In genomic region chr19:43674730-43675524, GRCm38 (mm10) we compare ENCODE assay signal across 8 mouse cellular contexts. TPM values are rescaled to one million over a fixed set of nuclear protein-coding genes. Genes with fewer than 3 reads are reported as not detected.
DNase-seq lines count a peak whose midpoint lies in the region; ATAC-seq lines count a peak whose summit lies in the region.

TSS of gene Slc25a28 (minus strand) at chr19:43674881.

- peak; percentile 100 for DNase-seq in MEL-GATA-1-ER (ENCODE audit: extremely low read depth, low read depth)
- peak; percentile 99 for DNase-seq in cerebellum, adult 8-10 months
- DNase-seq in forelimb bud, embryonic 11.5 days (ENCODE audit: low read depth, low spot score): peak; percentile 99
- DNase-seq in layer of hippocampus, adult 9-10 months (ENCODE audit: low spot score): peak; percentile 99
- DNase-seq in ovary, postnatal 10 days (ENCODE audit: low spot score): peak; percentile 92
- peak; percentile 98 to 99 for DNase-seq in thymus, postnatal 10 days (ENCODE audit: low spot score in 2 of 2)

- WGBS in lung, embryonic 16.5 days: under 1% methylated on average over 78 of the region's 79 CpGs

- no peaks in the 10 kb centered on the region for H3K27me3 ChIP-seq in lung, embryonic 16.5 days (ENCODE audit: control insufficient read depth, insufficient read depth, low read depth, low read length)

- peak within 1 kb of the TSS; percentile 89 for H3K9ac ChIP-seq in lung, embryonic 16.5 days (ENCODE audit: low read length)

- peak within 1 kb of the TSS; percentile 89 for H3K4me2 ChIP-seq in lung, embryonic 16.5 days (ENCODE audit: low read depth, low read length)

- peak within 1 kb of the TSS; percentile 99 for H3K27ac ChIP-seq in lung, embryonic 16.5 days (ENCODE audit: low read length)

- peak within 1 kb of the TSS; percentile 83 for H3K4me3 ChIP-seq in lung, embryonic 16.5 days (ENCODE audit: low read length)

- no peaks in the 10 kb centered on the region for H3K36me3 ChIP-seq in lung, embryonic 16.5 days (ENCODE audit: control insufficient read depth, insufficient read depth, low read length)

- peak; percentile 80 to 88 for ATAC-seq in hematopoietic stem cell, adult 5-6 weeks (replicated peaks in 1 of 2; ENCODE audit: insufficient read depth in 1 of 2, low FRiP score in 2 of 2, low TSS enrichment in 1 of 2, low read depth in 1 of 2, poor library complexity in 2 of 2, severe bottlenecking in 2 of 2)
- peak; percentile 97 for ATAC-seq in lung, embryonic 16.5 days (ENCODE audit: low read depth)

- H3K9me3 ChIP-seq in lung, embryonic 16.5 days (ENCODE audit: control insufficient read depth, low read length): no peaks in the 10 kb centered on the region

- H3K4me1 ChIP-seq in lung, embryonic 16.5 days (replicated peaks; ENCODE audit: control insufficient read depth, insufficient read depth, low read length): peaks cover 14% of the 10 kb centered on the region

RNA-seq across cellular contexts. Expression of gene Slc25a28, which starts in this region (rescaled TPM):
- 44.4 and 47.1 TPM in 2 replicates for total RNA-seq in hematopoietic stem cell, adult 5-6 weeks (2017)
- 9.1 and 12.2 TPM in 2 replicates for polyA plus RNA-seq in lung, embryonic 16.5 days (2015; fragmentation: Nextera tagmentation; extraction: Ambion mirVana)

Comparison
In these comparisons a context has a peak if more than half of its experiments do, and no peak if none do; other contexts are left out.
1. Peak in every context shown above with its lines: DNase-seq, ATAC-seq, H3K4me3 ChIP-seq and H3K27ac ChIP-seq.